Mouse (Mus musculus): ENCODE results near the gene Rgs10. TPM values are rescaled to one million over a fixed set of nuclear protein-coding genes. Genes with fewer than 3 reads are reported as not detected.
"Not testable (repeated sequence)": the region's sequence is repeated elsewhere in the genome, so short reads cannot be mapped to it uniquely, and the experiment has no call there.

The Rgs10 gene
- total RNA-seq, 1 experiment from 2014 or later, result 46.9 TPM

DNA sequence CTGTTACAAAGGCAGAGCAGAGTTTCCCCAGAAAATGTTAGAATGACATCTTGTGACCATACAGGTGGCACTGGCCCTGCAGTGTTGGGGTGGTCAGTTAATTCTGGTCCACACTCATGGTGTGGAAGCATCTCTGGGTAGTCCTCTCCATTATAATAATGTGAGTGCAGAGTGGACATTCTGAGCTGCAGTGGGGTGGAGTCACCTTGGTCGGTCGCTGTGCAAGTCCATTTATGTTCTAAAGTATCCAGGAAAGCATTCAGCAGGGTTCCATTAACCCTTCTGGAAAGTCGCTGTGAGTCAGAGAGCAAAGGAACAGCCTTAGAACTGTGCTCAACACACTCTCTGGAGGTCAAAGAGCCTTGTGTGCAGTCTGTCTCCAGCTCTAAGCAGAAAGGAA, 65.8 kb downstream of the Rgs10 start:
- ATAC-seq (replicated peaks; ENCODE audit: insufficient number of reproducible peaks, low FRiP score, low TSS enrichment, poor library complexity, severe bottlenecking), result no peak

DNA sequence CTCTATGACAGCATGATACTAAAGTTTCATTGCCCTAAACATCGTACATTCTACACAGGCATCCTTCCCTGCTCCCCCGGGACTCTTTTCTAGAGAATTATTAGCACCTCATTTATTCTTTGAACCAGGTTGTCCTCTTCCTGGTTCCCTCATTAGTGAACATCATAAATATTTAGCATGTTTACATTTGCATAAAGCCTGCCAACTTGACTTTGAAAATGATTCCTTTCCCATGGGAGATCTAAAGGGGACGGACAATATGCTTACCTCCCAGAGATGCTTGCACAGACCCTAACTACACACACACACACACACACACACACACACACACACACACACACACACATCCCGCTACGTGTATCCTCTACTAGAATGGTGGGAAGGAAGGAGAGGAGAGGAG, 67.4 kb downstream of the Rgs10 start:
- ATAC-seq (replicated peaks; ENCODE audit: insufficient number of reproducible peaks, low FRiP score, low TSS enrichment, poor library complexity, severe bottlenecking), result no peak

DNA sequence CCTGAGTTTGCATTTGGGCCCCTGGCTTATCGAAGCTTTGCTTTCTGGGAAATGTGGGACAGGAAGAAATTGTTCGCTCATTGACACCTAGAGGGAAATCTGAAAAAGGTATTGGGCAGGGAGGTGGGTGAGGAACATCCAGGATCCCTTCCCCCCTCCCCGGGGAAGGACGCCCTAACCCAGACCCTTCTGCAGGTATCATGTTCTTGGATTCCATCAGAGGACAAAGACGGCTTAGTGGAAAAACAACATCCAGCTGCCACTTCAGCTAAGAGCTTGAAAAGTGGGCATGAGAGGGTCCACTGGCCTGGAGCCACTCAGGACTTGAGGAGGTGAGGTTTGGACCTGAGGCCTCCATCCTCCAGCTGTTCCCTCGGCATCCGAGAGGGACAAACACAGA, 68.2 kb downstream of the Rgs10 start:
- no peak for ATAC-seq (replicated peaks; ENCODE audit: insufficient number of reproducible peaks, low FRiP score, low TSS enrichment, poor library complexity, severe bottlenecking)

GRCm38 (mm10) chr7:128349751-128350150, 68.8 kb downstream of the Rgs10 start:
- no peak for ATAC-seq (replicated peaks; ENCODE audit: insufficient number of reproducible peaks, low FRiP score, low TSS enrichment, poor library complexity, severe bottlenecking)

DNA sequence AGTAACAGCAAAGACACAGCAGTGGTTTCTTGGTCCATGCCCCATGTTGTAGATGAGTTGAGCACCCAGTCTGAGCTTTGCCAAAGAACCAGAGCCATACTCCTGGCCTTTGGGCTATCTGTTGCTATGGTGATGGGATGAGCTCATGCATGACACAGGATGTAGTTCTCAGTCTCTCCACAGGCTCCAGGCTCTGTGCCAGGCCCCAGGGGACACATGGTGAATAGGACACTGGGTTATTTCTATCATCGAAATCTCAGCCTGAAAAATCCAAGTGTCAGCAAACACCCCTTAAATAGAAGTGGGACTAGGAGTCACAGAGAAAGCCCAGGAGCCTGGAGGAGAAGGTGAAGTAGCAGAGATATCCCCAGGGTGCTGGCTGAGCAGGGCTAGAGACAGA, 70.0 kb downstream of the Rgs10 start:
- ATAC-seq (replicated peaks; ENCODE audit: insufficient number of reproducible peaks, low FRiP score, low TSS enrichment, poor library complexity, severe bottlenecking), result no peak

GRCm38 (mm10) chr7:128346991-128347390, 71.6 kb downstream of the Rgs10 start:
- ATAC-seq (replicated peaks; ENCODE audit: insufficient number of reproducible peaks, low FRiP score, low TSS enrichment, poor library complexity, severe bottlenecking), result no peak

DNA sequence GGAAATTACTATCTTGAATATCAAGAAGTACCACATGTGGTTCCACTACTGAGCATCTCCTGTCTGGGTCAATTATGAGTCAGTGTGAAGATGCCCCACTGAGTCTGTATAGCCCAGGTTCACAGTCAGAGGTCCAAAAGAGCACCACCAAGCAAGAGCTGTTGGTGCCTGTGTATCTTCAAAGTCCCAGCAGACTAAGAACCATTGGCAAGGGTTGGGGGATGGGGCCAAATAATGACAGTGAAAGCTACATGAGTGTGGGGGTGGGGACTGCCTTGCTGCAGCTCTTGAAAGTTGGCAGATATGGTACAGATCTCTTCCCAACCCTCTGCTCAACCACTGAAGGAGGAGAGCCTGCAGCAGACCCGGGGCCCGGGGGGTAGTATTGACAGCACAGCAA, 72.0 kb downstream of the Rgs10 start:
- no peak for ATAC-seq (replicated peaks; ENCODE audit: insufficient number of reproducible peaks, low FRiP score, low TSS enrichment, poor library complexity, severe bottlenecking)

DNA sequence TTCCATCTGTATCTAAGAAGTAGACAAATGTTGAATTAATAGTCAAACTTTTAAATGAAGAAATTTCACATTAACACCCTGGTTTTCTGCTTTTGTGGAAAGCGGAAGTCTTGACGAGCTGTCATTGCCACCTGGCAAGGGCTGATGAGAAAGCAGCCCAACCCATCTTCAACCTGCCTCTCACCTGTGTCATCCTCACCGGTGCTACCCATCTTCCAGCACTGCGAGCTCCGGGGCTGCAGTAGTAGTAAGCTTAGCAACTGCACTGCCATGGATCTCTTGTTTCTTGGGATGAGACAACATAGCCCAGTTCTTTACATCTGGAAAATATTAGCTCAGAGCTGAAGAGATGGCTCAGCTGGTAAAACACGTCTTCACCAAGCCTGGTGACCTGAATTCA, 72.9 kb downstream of the Rgs10 start:
- no peak for ATAC-seq (replicated peaks; ENCODE audit: insufficient number of reproducible peaks, low FRiP score, low TSS enrichment, poor library complexity, severe bottlenecking)

DNA sequence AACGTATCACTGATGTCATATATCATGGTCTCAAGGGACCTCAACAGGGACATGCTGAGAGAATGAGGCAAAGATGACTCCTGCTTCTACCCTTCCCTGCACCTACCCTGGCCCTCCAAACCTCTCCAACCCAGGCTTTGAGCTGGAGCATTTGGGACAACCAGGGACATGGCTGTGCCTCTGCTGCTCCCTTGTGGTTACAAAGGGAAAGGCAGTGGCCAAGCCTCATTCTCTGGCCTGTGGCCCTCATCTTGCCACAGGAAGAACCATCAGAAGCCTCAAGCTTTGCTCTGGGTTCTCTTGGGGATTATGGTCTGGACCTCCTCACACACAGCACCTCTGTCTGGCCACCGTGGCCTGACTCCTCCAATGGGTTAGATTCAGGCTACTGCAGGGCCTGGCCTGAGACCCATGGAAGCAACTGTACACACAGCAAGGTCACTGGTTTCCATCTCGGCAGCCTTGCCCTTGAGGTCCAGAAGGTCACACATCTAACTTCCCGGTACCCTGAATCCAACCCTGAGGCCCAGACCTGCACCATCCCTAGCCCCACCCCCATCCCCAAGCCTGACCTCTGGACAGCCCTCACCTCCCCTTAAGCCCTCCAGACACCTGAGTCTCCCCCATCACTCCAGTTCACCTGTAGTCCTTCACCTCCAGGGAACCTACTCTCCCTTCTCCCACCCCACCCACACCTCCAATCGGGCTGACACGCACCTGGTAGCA, 73.5 kb downstream of the Rgs10 start:
- ATAC-seq (replicated peaks; ENCODE audit: insufficient number of reproducible peaks, low FRiP score, low TSS enrichment, poor library complexity, severe bottlenecking), result peak; percentile 77

DNA sequence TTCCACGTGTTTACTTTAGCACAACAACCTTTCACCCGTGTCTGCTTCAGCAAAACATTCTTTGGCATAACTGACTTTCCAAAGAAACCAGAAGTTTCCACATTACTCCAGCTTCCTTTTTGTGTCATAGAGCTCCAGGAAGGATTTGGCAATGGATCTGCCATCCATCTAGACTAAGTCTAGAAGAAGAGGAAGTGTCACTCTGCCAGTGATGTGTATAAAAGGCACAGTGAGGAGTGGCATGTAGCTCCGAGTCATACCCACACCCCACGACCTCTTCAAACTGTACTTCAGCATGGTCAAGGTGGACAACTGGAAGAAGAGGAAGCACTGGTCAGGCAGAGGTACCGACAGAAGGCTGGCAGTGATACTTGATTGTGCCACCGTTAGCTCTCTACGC, 74.1 kb downstream of the Rgs10 start:
- no peak for ATAC-seq (replicated peaks; ENCODE audit: insufficient number of reproducible peaks, low FRiP score, low TSS enrichment, poor library complexity, severe bottlenecking)

- not testable (repeated sequence) for ATAC-seq (replicated peaks; ENCODE audit: insufficient number of reproducible peaks, low FRiP score, low TSS enrichment, poor library complexity, severe bottlenecking)
Observed at GRCm38 (mm10) chr7:128342691-128343090, 75.9 kb downstream of the Rgs10 start.

DNA sequence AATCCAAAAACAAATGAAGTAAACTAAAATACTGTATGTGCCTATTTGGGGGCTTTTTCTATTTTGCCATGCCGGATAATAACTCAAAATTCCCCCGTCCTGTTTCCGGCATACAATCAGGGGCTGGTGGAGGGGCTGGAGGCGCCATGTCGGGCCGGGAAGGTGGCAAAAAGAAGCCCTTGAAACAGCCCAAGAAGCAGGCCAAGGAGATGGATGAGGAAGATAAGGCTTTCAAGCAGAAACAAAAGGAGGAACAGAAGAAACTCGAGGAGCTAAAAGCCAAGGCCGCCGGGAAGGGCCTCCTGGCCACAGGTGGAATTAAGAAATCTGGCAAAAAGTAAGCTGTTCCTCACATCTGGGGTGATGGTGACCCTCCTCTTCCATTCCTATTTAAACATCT, 78.2 kb downstream of the Rgs10 start:
- not testable (repeated sequence) for ATAC-seq (replicated peaks; ENCODE audit: insufficient number of reproducible peaks, low FRiP score, low TSS enrichment, poor library complexity, severe bottlenecking)

DNA sequence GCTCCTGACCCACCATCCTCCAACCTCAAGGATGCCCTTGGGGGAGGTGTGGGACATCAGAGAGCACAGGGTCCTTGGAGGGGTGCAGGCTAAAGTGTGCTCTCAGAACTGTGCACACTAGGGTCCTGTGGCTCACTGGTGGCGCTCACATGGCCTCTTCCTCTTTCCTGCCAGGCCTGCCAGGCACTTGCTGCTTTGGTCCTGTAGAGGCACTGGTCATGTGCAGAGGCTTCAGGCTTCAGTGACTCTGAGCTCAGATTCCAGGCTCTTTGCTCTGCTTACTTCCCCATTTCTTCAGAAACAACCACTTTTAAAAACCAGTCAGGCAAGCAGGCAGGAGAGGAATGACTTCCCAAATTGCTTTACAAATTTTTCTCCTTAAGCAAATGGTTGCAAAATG, 85.7 kb downstream of the Rgs10 start:
- ATAC-seq (replicated peaks; ENCODE audit: insufficient number of reproducible peaks, low FRiP score, low TSS enrichment, poor library complexity, severe bottlenecking), result peak; percentile 100

DNA sequence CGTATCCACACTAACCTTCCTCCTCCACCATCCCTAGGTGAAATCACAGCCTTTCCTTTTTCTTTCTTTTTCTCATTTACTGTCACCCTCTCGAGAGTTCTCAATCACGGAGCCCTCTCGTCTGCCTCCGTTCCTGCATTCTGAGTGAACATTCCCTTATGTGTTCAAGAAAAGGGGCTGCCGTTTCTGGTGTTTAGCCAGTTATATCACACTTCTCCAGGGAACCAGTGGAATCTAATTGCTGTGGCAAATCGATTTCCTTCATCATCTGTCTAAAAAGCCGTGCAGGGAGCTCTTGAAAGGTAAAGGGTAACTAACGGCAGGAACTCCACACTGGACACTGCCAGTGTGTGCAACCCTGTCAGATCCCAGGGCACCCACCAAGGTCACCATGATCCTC, 87.6 kb downstream of the Rgs10 start:
- ATAC-seq (replicated peaks; ENCODE audit: insufficient number of reproducible peaks, low FRiP score, low TSS enrichment, poor library complexity, severe bottlenecking), result no peak

- ATAC-seq (replicated peaks; ENCODE audit: insufficient number of reproducible peaks, low FRiP score, low TSS enrichment, poor library complexity, severe bottlenecking), result no peak
Observed at GRCm38 (mm10) chr7:128324977-128325376, 93.6 kb downstream of the Rgs10 start.

Other genes with a start within 250 kb of the Rgs10 start
- 3.0 TPM in 1 of 3 replicates, not detected in the others for gene Cox6a2, start 212.4 kb downstream of the Rgs10 start, total RNA-seq (2017)
- gene Armc5, start 181.4 kb downstream of the Rgs10 start, total RNA-seq (2017), result 9.1 to 14.9 TPM (median 11.6 TPM) in 3 replicates
- gene 9130023H24Rik, start 180.7 kb downstream of the Rgs10 start, total RNA-seq (2017), result 4.9 to 6.2 TPM (median 5.5 TPM) in 3 replicates
- 0.21 to 1.2 TPM in 2 of 3 replicates, not detected in the other for gene Tgfb1i1, start 171.9 kb downstream of the Rgs10 start, total RNA-seq (2017)
- 0.75 TPM in 1 of 3 replicates, not detected in the others for gene Slc5a2, start 153.1 kb downstream of the Rgs10 start, total RNA-seq (2017)
- 6.9 to 17.5 TPM (median 8.1 TPM) in 3 replicates for gene BC017158, start 120.6 kb downstream of the Rgs10 start, total RNA-seq (2017)
- 63.4 to 120 TPM (median 63.6 TPM) in 3 replicates for gene Tial1, start 43.0 kb upstream of the Rgs10 start, total RNA-seq (2017)
- gene Bag3, start 104.9 kb upstream of the Rgs10 start, total RNA-seq (2017), result 17.2 to 24.9 TPM (median 19.5 TPM) in 3 replicates
- gene Inpp5f, start 192.6 kb upstream of the Rgs10 start, total RNA-seq (2017), result 69.6 to 105 TPM (median 77.1 TPM) in 3 replicates